Mouse (Mus musculus) cerebellum, adult 2 months (tissue): Measurements from ENCODE around the gene Abcg8.
A peak's percentile ranks its signal among the peaks of the same experiment; 100 is the strongest.

Source experiments
- CTCF ChIP-seq: fragments of 200-500 bp; IDR thresholded peaks from 2 replicates; pipeline ENCODE4 v1.5.1; 2011; ENCODE audit warnings: low read depth, mild to moderate bottlenecking, control low read depth, low read length, moderate library complexity, borderline replicate concordance; ENCODE audit not compliant: insufficient read depth
- POLR2A ChIP-seq: fragments of 200-500 bp; IDR thresholded peaks from 2 replicates; pipeline ENCODE4 v1.6.1; 2011; ENCODE audit warnings: low read length, control low read depth, borderline replicate concordance; ENCODE audit not compliant: insufficient read depth

DNA sequence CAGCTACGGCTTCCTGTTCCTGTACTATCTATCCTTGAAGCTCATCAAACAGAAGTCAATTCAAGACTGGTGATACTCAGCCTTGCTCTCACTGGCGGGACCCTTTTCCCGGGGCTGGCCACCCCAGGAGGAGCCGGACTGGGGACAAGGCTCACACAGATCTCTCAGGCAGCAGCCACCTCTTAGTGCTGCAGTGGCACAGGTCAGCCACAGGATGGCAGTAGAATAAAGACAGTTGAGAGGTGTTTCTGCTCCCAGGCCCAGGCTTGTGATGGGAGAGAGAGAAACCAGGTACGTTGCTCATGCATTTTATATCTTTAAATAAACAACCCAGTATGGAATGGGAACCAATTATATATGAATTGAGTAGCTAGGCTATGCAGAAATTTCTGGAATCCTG, 22.6 kb downstream of the Abcg8 start:
- TF ChIP-seq POLR2A: no peak
- TF ChIP-seq CTCF: peak; percentile 82
